Mouse (Mus musculus): ENCODE results near the gene Gm26566. TPM values are rescaled to one million over a fixed set of nuclear protein-coding genes. Genes with fewer than 3 reads are reported as not detected.
"Not testable (repeated sequence)": the region's sequence is repeated elsewhere in the genome, so short reads cannot be mapped to it uniquely, and the experiment has no call there.

The Gm26566 gene
- polyA plus RNA-seq, 1 experiment, result 0.86 TPM

GRCm38 (mm10) chr4:88760431-88760830 is 38.8 kb downstream of the Gm26566 start:
- DNase-seq, result peak; percentile 35
- 0 out of 2 replicates have a peak, but pooled peaks have one; percentile 23 for TF ChIP-seq POLR2A (IDR thresholded peaks at IDR 0.05; ENCODE audit: control insufficient read depth, extremely low read depth, insufficient read depth, low read length, poor library complexity)
- not testable (repeated sequence) for H3K27me3 ChIP-seq (ENCODE audit: control insufficient read depth, insufficient read depth, low read length); H3K4me1 ChIP-seq (replicated peaks; ENCODE audit: control insufficient read depth, insufficient read depth, low read length); H3K27ac ChIP-seq (ENCODE audit: control insufficient read depth, insufficient read depth, low read length); H3K36me3 ChIP-seq (ENCODE audit: control insufficient read depth, insufficient read depth, low read length)
- 1% methylated on average over 26 of the region's 28 CpGs for WGBS
- H3K4me3 ChIP-seq (ENCODE audit: control insufficient read depth, insufficient read depth, low read length), result peak overlapping the region; percentile 86

DNA sequence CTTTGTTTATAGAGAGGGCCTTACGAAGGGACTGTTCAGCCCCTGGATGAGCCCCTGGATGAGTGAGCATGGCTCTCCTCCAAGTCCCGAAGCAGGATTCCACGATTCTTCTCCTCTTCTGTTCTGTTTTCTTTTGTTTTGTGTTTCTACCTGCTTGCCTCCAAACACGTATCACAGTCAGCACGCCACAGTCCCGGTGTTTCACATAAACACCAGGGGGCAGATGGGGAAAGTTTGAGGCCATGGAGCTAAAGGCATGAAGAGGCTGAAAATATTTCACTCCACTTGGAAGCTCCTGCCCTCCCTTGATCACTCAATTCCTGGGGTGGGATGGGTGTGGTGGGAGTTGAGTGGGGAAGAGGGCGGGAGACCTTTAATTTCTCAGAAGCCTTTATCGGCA is 40.2 kb downstream of the Gm26566 start:
- H3K27ac ChIP-seq (ENCODE audit: control insufficient read depth, insufficient read depth, low read length); H3K4me1 ChIP-seq (replicated peaks; ENCODE audit: control insufficient read depth, insufficient read depth, low read length); H3K36me3 ChIP-seq (ENCODE audit: control insufficient read depth, insufficient read depth, low read length); H3K27me3 ChIP-seq (ENCODE audit: control insufficient read depth, insufficient read depth, low read length); H3K4me3 ChIP-seq (ENCODE audit: control insufficient read depth, insufficient read depth, low read length): not testable (repeated sequence)
- WGBS, result 80% methylated on average over 6 of the region's 8 CpGs
- DNase-seq, result peak; percentile 95

GRCm38 (mm10) chr4:88762341-88762740 is 40.7 kb downstream of the Gm26566 start:
- DNase-seq, result peak; percentile 28
- H3K36me3 ChIP-seq (ENCODE audit: control insufficient read depth, insufficient read depth, low read length); H3K4me3 ChIP-seq (ENCODE audit: control insufficient read depth, insufficient read depth, low read length); H3K4me1 ChIP-seq (replicated peaks; ENCODE audit: control insufficient read depth, insufficient read depth, low read length); H3K27me3 ChIP-seq (ENCODE audit: control insufficient read depth, insufficient read depth, low read length); H3K27ac ChIP-seq (ENCODE audit: control insufficient read depth, insufficient read depth, low read length): not testable (repeated sequence)
- 63% methylated on average over 9 of the region's 9 CpGs for WGBS

DNA sequence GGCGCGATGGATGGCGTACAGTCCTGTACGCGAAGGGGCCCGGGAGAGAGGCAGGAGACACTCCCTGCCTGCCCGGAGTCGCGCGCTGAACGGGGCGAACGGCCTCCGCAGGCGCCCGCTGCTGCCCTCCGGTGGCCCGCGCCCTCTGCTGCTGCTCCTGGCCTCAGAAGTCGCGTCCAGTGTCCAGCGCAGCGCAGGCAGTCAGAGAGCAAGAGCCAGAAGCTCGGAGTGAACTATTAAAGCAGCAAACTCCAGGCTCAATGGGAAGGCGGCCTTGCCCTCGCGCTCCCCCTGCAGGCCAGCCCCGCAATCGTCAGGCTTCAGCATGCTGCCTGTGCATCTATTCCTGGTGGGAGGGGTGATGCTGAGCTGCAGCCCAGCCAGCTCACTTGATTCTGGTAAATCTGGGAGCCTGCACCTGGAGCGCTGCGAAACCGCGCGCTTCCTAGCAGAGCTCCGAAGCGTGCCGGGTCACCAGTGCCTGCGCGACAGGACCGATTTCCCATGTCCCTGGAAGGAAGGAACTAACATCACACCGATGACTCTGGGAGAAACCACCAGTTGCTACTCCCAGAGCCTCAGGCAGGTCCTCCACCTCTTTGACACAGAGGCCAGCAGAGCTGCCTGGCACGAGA is 41.9 kb downstream of the Gm26566 start:
- peak; percentile 19 for DNase-seq
- TF ChIP-seq CTCF (IDR thresholded peaks at IDR 0.05; ENCODE audit: borderline replicate concordance, control insufficient read depth, extremely low read depth, insufficient read depth, low read length, poor library complexity), result peak; percentile 43; the same call in 1 of the 2 replicates
- H3K27me3 ChIP-seq (ENCODE audit: control insufficient read depth, insufficient read depth, low read length); H3K36me3 ChIP-seq (ENCODE audit: control insufficient read depth, insufficient read depth, low read length); H3K4me1 ChIP-seq (replicated peaks; ENCODE audit: control insufficient read depth, insufficient read depth, low read length); H3K27ac ChIP-seq (ENCODE audit: control insufficient read depth, insufficient read depth, low read length): not testable (repeated sequence)
- peak overlapping the region; percentile 85 for H3K4me3 ChIP-seq (ENCODE audit: control insufficient read depth, insufficient read depth, low read length)
- WGBS, result 1% methylated on average over 34 of the region's 42 CpGs

Other genes starting within 250 kb of the Gm26566 start
- gene Ifnb1, start 199.0 kb upstream of the Gm26566 start, polyA plus RNA-seq (2012; rRNA removed), result not detected in 2 replicates
- gene Ifna15, start 163.6 kb upstream of the Gm26566 start, polyA plus RNA-seq (2012; rRNA removed), result not detected in 2 replicates
- not detected in 2 replicates for gene Ifna14, start 150.0 kb upstream of the Gm26566 start, polyA plus RNA-seq (2012; rRNA removed)
- gene Ifna9, start 129.4 kb upstream of the Gm26566 start, polyA plus RNA-seq (2012; rRNA removed), result not detected in 2 replicates
- not detected in 2 replicates for gene Ifna12, start 118.4 kb upstream of the Gm26566 start, polyA plus RNA-seq (2012; rRNA removed)
- not detected in 2 replicates for gene C87499, start 87.4 kb upstream of the Gm26566 start, polyA plus RNA-seq (2012; rRNA removed)
- not detected in 2 replicates for gene Ifna13, start 77.3 kb upstream of the Gm26566 start, polyA plus RNA-seq (2012; rRNA removed)
- not detected in 2 replicates for gene Ifna16, start 44.9 kb upstream of the Gm26566 start, polyA plus RNA-seq (2012; rRNA removed)
- gene Ifna2, start 37.9 kb upstream of the Gm26566 start, polyA plus RNA-seq (2012; rRNA removed), result not detected in 2 replicates
- gene Ifnab, start 30.4 kb upstream of the Gm26566 start, polyA plus RNA-seq (2012; rRNA removed), result 0.17 TPM in 1 of 2 replicates, not detected in the other
- gene Klhl9, start 660 bp downstream of the Gm26566 start, polyA plus RNA-seq (2012; rRNA removed), result 21.3 and 29.3 TPM in 2 replicates
- not detected in 2 replicates for gene Gm13271, start 33.1 kb downstream of the Gm26566 start, polyA plus RNA-seq (2012; rRNA removed)
- gene Gm13283, start 38.3 kb downstream of the Gm26566 start, polyA plus RNA-seq (2012; rRNA removed), result 0.07 and 0.08 TPM in 2 replicates
- not detected in 2 replicates for gene Gm13290, start 52.0 kb downstream of the Gm26566 start, polyA plus RNA-seq (2012; rRNA removed)
- not detected in 2 replicates for gene Gm13289, start 55.1 kb downstream of the Gm26566 start, polyA plus RNA-seq (2012; rRNA removed)
- not detected in 2 replicates for gene Gm13272, start 58.0 kb downstream of the Gm26566 start, polyA plus RNA-seq (2012; rRNA removed)
- 0.16 TPM in 1 of 2 replicates, not detected in the other for gene Ifnz, start 60.3 kb downstream of the Gm26566 start, polyA plus RNA-seq (2012; rRNA removed)
- not detected in 2 replicates for gene Gm13276, start 63.9 kb downstream of the Gm26566 start, polyA plus RNA-seq (2012; rRNA removed)
- gene Gm13277, start 66.8 kb downstream of the Gm26566 start, polyA plus RNA-seq (2012; rRNA removed), result not detected in 2 replicates
- gene Gm13278, start 69.7 kb downstream of the Gm26566 start, polyA plus RNA-seq (2012; rRNA removed), result not detected in 2 replicates
- not detected in 2 replicates for gene Gm13275, start 72.7 kb downstream of the Gm26566 start, polyA plus RNA-seq (2012; rRNA removed)
- gene Gm13279, start 75.6 kb downstream of the Gm26566 start, polyA plus RNA-seq (2012; rRNA removed), result not detected in 2 replicates
- gene Gm13285, start 77.9 kb downstream of the Gm26566 start, polyA plus RNA-seq (2012; rRNA removed), result not detected in 2 replicates
- gene Gm13287, start 81.4 kb downstream of the Gm26566 start, polyA plus RNA-seq (2012; rRNA removed), result not detected in 2 replicates
- not detected in 2 replicates for gene Gm13288, start 83.7 kb downstream of the Gm26566 start, polyA plus RNA-seq (2012; rRNA removed)
- gene Ifna7, start 94.4 kb downstream of the Gm26566 start, polyA plus RNA-seq (2012; rRNA removed), result not detected in 2 replicates
- not detected in 2 replicates for gene Ifna11, start 98.2 kb downstream of the Gm26566 start, polyA plus RNA-seq (2012; rRNA removed)
- gene Ifna6, start 105.6 kb downstream of the Gm26566 start, polyA plus RNA-seq (2012; rRNA removed), result not detected in 2 replicates
- not detected in 2 replicates for gene Ifna5, start 113.7 kb downstream of the Gm26566 start, polyA plus RNA-seq (2012; rRNA removed)
- gene Ifna4, start 120.1 kb downstream of the Gm26566 start, polyA plus RNA-seq (2012; rRNA removed), result not detected in 2 replicates
- not detected in 2 replicates for gene Ifna1, start 128.3 kb downstream of the Gm26566 start, polyA plus RNA-seq (2012; rRNA removed)
- gene Ifne, start 158.4 kb downstream of the Gm26566 start, polyA plus RNA-seq (2012; rRNA removed), result not detected in 2 replicates

Data from thymus, adult 2 months (tissue).